Mouse (Mus musculus): ENCODE measurements around the gene Spin2e. TPM values are rescaled to one million over a fixed set of nuclear protein-coding genes. Genes with fewer than 3 reads are reported as not detected.

The Spin2e gene
- total RNA-seq (2023): not detected

GRCm38 (mm10) chrX:31618820-31619219, at the start of gene Spin2e:
Gene Spin2e (minus strand): TSS chrX:31618920.

DNA sequence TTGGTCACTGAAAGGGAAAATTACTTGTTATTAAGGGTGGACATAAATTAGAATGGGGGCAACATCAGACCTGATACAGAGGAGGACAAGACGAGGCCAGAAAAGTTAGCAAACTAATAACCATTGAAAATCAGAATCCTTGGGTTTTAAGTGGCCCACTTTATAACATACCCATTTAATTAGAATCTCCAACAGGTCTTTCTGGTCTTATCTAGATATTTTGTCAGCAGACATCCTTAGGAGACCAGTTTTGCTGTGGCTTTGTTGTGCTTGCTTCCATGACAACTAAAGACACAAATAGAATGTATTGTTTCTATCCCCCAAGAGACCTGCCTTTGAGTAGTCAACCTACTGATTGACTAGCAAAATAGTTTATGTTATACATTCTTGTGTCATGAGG, 44.5 kb downstream of the Spin2e start, which contains the start of gene Gm21883:
Gene Gm21883, minus strand, starts transcription at position 101 of the 400 bp plus-strand sequence.

Other genes with a start within 250 kb of the Spin2e start
- not detected for gene Btbd35f19, start 235.0 kb downstream of the Spin2e start, total RNA-seq (2023)
- not detected for gene Gm21883, start 44.6 kb downstream of the Spin2e start, total RNA-seq (2023)
- not detected for gene Btbd35f25, start 98.2 kb upstream of the Spin2e start, total RNA-seq (2023)